Mouse (Mus musculus): ENCODE data around the gene Ttyh3. TPM values are rescaled to one million over a fixed set of nuclear protein-coding genes. Genes with fewer than 3 reads are reported as not detected.
"Not testable (repeated sequence)": the region's sequence is repeated elsewhere in the genome, so short reads cannot be mapped to it uniquely, and the experiment has no call there.

Ttyh3 gene
- 100 to 1,000 TPM; 272 to 289 TPM for total RNA-seq (2021)

- intact Hi-C loops (cut with DNase I), result loop anchor here (2.0 kb wide), 2 partner anchors 14 to 56 kb away; partner anchors contain the start of gene Brat1
- DNase-seq (ENCODE audit: low spot score in 2 of 2), result peak in 1 of 2 experiments; percentile 94
Measured at GRCm38 (mm10) chr5:140648519-140649100, at the start of gene Ttyh3. Gene Ttyh3 (minus strand): TSS chr5:140649031.

- intact Hi-C loops (cut with DNase I), result no loop called here
- no peak for DNase-seq (ENCODE audit: low spot score in 2 of 2)
Measured at GRCm38 (mm10) chr5:140695987-140696386, 47.2 kb upstream of the Ttyh3 start.

GRCm38 (mm10) chr5:140688434-140688833 is 39.6 kb upstream of the Ttyh3 start:
- intact Hi-C loops (cut with DNase I), result no loop called here
- DNase-seq (ENCODE audit: low spot score in 2 of 2), result peak in 1 of 2 experiments; percentile 84

- DNase-seq (ENCODE audit: low spot score in 2 of 2), result peak; percentile 42 to 71
- intact Hi-C loops (cut with DNase I), result loop anchor here (2.0 kb wide), 1 partner anchor 144 kb away; no protein-coding TSS in a partner anchor
Measured at GRCm38 (mm10) chr5:140684343-140685148, 35.7 kb upstream of the Ttyh3 start.

- intact Hi-C loops (cut with DNase I), result no loop called here
- DNase-seq (ENCODE audit: low spot score in 2 of 2), result no peak
Measured at GRCm38 (mm10) chr5:140682113-140682512, 33.3 kb upstream of the Ttyh3 start.

- intact Hi-C loops (cut with DNase I), result no loop called here
- no peak for DNase-seq (ENCODE audit: low spot score in 2 of 2)
Measured at GRCm38 (mm10) chr5:140680950-140681349, 32.1 kb upstream of the Ttyh3 start.

- intact Hi-C loops (cut with DNase I), result no loop called here
- no peak for DNase-seq (ENCODE audit: low spot score in 2 of 2)
Measured at GRCm38 (mm10) chr5:140680051-140680450, 31.2 kb upstream of the Ttyh3 start.

- intact Hi-C loops (cut with DNase I), result no loop called here
- DNase-seq (ENCODE audit: low spot score in 2 of 2), result no peak
Measured at GRCm38 (mm10) chr5:140677137-140677536, 28.3 kb upstream of the Ttyh3 start.

GRCm38 (mm10) chr5:140675640-140676039 is 26.8 kb upstream of the Ttyh3 start:
- intact Hi-C loops (cut with DNase I), result no loop called here
- peak; percentile 50 to 74 for DNase-seq (ENCODE audit: low spot score in 2 of 2)

GRCm38 (mm10) chr5:140675079-140675478 is 26.2 kb upstream of the Ttyh3 start:
- intact Hi-C loops (cut with DNase I), result no loop called here
- DNase-seq (ENCODE audit: low spot score in 2 of 2), result no peak

- DNase-seq (ENCODE audit: low spot score in 2 of 2), result no peak
- intact Hi-C loops (cut with DNase I), result no loop called here
Measured at GRCm38 (mm10) chr5:140674036-140674435, 25.2 kb upstream of the Ttyh3 start.

GRCm38 (mm10) chr5:140672603-140673002 is 23.8 kb upstream of the Ttyh3 start:
- DNase-seq (ENCODE audit: low spot score in 2 of 2); intact Hi-C loops (cut with DNase I): not testable (repeated sequence)

GRCm38 (mm10) chr5:140672115-140672514 is 23.3 kb upstream of the Ttyh3 start:
- intact Hi-C loops (cut with DNase I), result no loop called here
- DNase-seq (ENCODE audit: low spot score in 2 of 2), result no peak

- intact Hi-C loops (cut with DNase I), result loop anchor here (1.0 to 2.0 kb wide), 2 partner anchors 15 to 123 kb away; partner anchors contain the start of gene Ttyh3
- DNase-seq (ENCODE audit: low spot score in 2 of 2), result peak; percentile 60 to 65
Measured at GRCm38 (mm10) chr5:140663621-140664180, 14.9 kb upstream of the Ttyh3 start.

- intact Hi-C loops (cut with DNase I), result loop anchor here (2.0 kb wide), 1 partner anchor 14 kb away; the partner anchor contains the start of gene Ttyh3
- peak in 1 of 2 experiments; percentile 56 for DNase-seq (ENCODE audit: low spot score in 2 of 2)
Measured at GRCm38 (mm10) chr5:140662741-140663592, 14.1 kb upstream of the Ttyh3 start.

GRCm38 (mm10) chr5:140661875-140662643 is 13.2 kb upstream of the Ttyh3 start:
- intact Hi-C loops (cut with DNase I), result loop anchor here (2.0 kb wide), 1 partner anchor 13 kb away; the partner anchor contains the start of gene Ttyh3
- peak; percentile 47 to 81 for DNase-seq (ENCODE audit: low spot score in 2 of 2)

GRCm38 (mm10) chr5:140661427-140661826 is 12.6 kb upstream of the Ttyh3 start:
- no peak for DNase-seq (ENCODE audit: low spot score in 2 of 2)
- intact Hi-C loops (cut with DNase I), result no loop called here

- intact Hi-C loops (cut with DNase I), result no loop called here
- DNase-seq (ENCODE audit: low spot score in 2 of 2), result no peak
Measured at GRCm38 (mm10) chr5:140660398-140660797, 11.6 kb upstream of the Ttyh3 start.

Data from left cerebral cortex, postnatal 25 days (tissue).